Mouse (Mus musculus) ES-E14 (cell line): ENCODE data around the gene Itgb6.

ENCODE experiments used
- CHD2 ChIP-seq: IDR thresholded peaks from 2 replicates; pipeline ENCODE4 v1.6.1; 2014; ENCODE audit warnings: mild to moderate bottlenecking, low read depth, low read length, inconsistent platforms
- HCFC1 ChIP-seq: IDR thresholded peaks from 2 replicates; pipeline ENCODE4 v1.6.1; 2012; ENCODE audit warnings: low read length, inconsistent platforms, borderline replicate concordance; ENCODE audit not compliant: insufficient read depth
- MAFK ChIP-seq: IDR thresholded peaks from 2 replicates; pipeline ENCODE4 v1.6.1; 2014; ENCODE audit warnings: mild to moderate bottlenecking, low read depth, low read length, inconsistent platforms; ENCODE audit not compliant: insufficient read depth
- ZC3H11A ChIP-seq: IDR thresholded peaks from 2 replicates; pipeline ENCODE4 v1.6.1; 2012; ENCODE audit warnings: low read depth, mild to moderate bottlenecking, inconsistent platforms, low read length, borderline replicate concordance
- ZNF384 ChIP-seq: IDR thresholded peaks from 2 replicates; pipeline ENCODE4 v1.6.1; 2012; ENCODE audit warnings: low read depth, low read length, inconsistent platforms

DNA sequence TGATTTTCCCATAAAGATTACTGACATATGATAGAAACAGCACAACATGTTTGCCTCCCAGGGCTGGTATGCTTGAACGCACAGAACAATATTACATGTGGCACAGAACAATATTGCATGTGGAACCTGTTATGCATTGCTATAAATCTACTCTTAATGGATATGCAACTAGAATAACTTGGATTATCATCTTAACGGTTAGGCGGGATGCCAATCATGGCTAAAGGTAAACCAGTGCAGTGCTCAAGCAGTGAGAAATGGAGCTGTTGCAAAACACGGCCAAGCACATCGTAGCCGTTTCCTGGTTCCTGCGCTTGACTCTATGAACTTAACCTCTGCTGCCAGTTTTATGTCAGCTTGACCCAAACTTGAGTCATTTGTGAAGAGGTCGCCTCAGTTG, 171.9 kb downstream of the Itgb6 start:
- TF ChIP-seq CHD2, result no peak
- TF ChIP-seq MAFK, result no peak
- TF ChIP-seq HCFC1, result no peak
- no peak for TF ChIP-seq ZC3H11A
- TF ChIP-seq ZNF384, result no peak
